22 mouse cellular contexts compared by ENCODE assay signal in genomic region chr2:92809681-92810323, GRCm38 (mm10).
DNase-seq lines count a peak whose midpoint lies in the region; ATAC-seq and TF ChIP-seq lines count a peak whose summit lies in the region.
"Had no signal": no experiment of that assay in that cellular context is flagged by ENCODE, and none has a peak within 500 bp of the region (broad histone marks: within the 10 kb centered on the region; RNA-seq: fewer than 3 reads in every experiment).

No protein-coding gene starts in this region.

- in situ Hi-C loops in CH12.LX (cut with MboI; ENCODE audit: low pct_ligation_motif_present, low pct_unique_long_range_greater_than_20kb, low sequenced_read_pairs): loop anchor here (5.0 to 10.0 kb wide), 3 partner anchors 38 to 315 kb away; no protein-coding TSS in a partner anchor

- DNase-seq in frontal cortex, postnatal 36 days (ENCODE audit: low spot score in 2 of 2): no peak
- no peak for DNase-seq in midbrain, embryonic 10.5 days (ENCODE audit: low spot score)
- no peak for DNase-seq in CH12.LX (ENCODE audit: extremely low read depth)
- no peak for DNase-seq in cerebellum, postnatal 10 days
- DNase-seq: adrenal gland, postnatal 25 days; cerebellum, adult 11 months; heart, postnatal 4 days; kidney, adult 8-10 months; kidney, postnatal 14 days; liver, embryonic 13.5 days; lung, adult 2 months; lung, postnatal 14 days; thymus, adult 2 months; thymus, postnatal 4 days had no signal

- H3K27ac ChIP-seq in midbrain, embryonic 10.5 days (replicated peaks): 0 out of 2 replicates have a peak overlapping the region, but pooled peaks have one; percentile 30
- H3K27ac ChIP-seq in midbrain, embryonic 13.5 days: no peak overlapping the region
- no peak overlapping the region for H3K27ac ChIP-seq in CH12.LX (ENCODE audit: insufficient read depth, low read depth)
- H3K27ac ChIP-seq in midbrain, embryonic 16.5 days (ENCODE audit: low read length): 0 out of 2 replicates have a peak overlapping the region, but pooled peaks have one; percentile 17
- no peak overlapping the region for H3K27ac ChIP-seq in neural tube, embryonic 15.5 days (replicated peaks)
- H3K27ac ChIP-seq: heart, embryonic 10.5 days; hindbrain, embryonic 15.5 days; intestine, embryonic 15.5 days; liver, embryonic 13.5 days; stomach, postnatal 0 days had no signal

- H3K79me2 ChIP-seq in CH12.LX (replicated peaks; ENCODE audit: control insufficient read depth, extremely low read depth, insufficient read depth, poor library complexity, severe bottlenecking): no peaks in the 10 kb centered on the region

- H3K4me3 ChIP-seq in midbrain, embryonic 10.5 days: no peak overlapping the region
- no peak overlapping the region for H3K4me3 ChIP-seq in midbrain, embryonic 13.5 days (replicated peaks)
- H3K4me3 ChIP-seq in CH12.LX (replicated peaks in 1 of 3; ENCODE audit: low read depth in 2 of 3, low read length in 2 of 3, poor library complexity in 1 of 3): no peak overlapping the region
- H3K4me3 ChIP-seq in midbrain, embryonic 16.5 days (ENCODE audit: low read depth, low read length): no peak overlapping the region
- no peak overlapping the region for H3K4me3 ChIP-seq in neural tube, embryonic 15.5 days (replicated peaks)
- H3K4me3 ChIP-seq: heart, embryonic 10.5 days; hindbrain, embryonic 15.5 days; intestine, embryonic 15.5 days; liver, embryonic 13.5 days had no signal

- TF ChIP-seq CTCF in CH12.LX (conservative IDR thresholded peaks at IDR 0.05 in 1 of 2, IDR thresholded peaks at IDR 0.05 in 1 of 2; ENCODE audit: low read depth in 2 of 2, low read length in 2 of 2): no peak

- WGBS in midbrain, embryonic 10.5 days: 82% methylated on average over 4 of the region's 4 CpGs
- WGBS in midbrain, embryonic 13.5 days: 80% methylated on average over 4 of the region's 4 CpGs
- WGBS in midbrain, embryonic 16.5 days: 85% methylated on average over 4 of the region's 4 CpGs
- 76% methylated on average over 4 of the region's 4 CpGs for WGBS in neural tube, embryonic 15.5 days

- dilution Hi-C loops in CH12.LX (cut with MboI; ENCODE audit: extremely low pct_ligation_motif_present, extremely low pct_unique_long_range_greater_than_20kb, low sequenced_read_pairs): no loop called here

- ATAC-seq in frontal cortex, adult (ENCODE audit: low TSS enrichment): peak; percentile 22; the same call in 1 of the 2 replicates
- no peak for ATAC-seq in midbrain, embryonic 13.5 days
- no peak for ATAC-seq in midbrain, embryonic 16.5 days
- ATAC-seq in neural tube, embryonic 15.5 days (ENCODE audit: low FRiP score): no peak
- ATAC-seq: intestine, embryonic 15.5 days had no signal

- no peak overlapping the region for H3K4me2 ChIP-seq in midbrain, embryonic 13.5 days (replicated peaks)
- no peak overlapping the region for H3K4me2 ChIP-seq in CH12.LX (ENCODE audit: insufficient read depth, low read depth, poor library complexity, severe bottlenecking)
- no peak overlapping the region for H3K4me2 ChIP-seq in midbrain, embryonic 16.5 days (ENCODE audit: low read length)
- no peak overlapping the region for H3K4me2 ChIP-seq in neural tube, embryonic 15.5 days
- H3K4me2 ChIP-seq: hindbrain, embryonic 15.5 days; intestine, embryonic 15.5 days; liver, embryonic 13.5 days had no signal

- H3K27me3 ChIP-seq in midbrain, embryonic 10.5 days (ENCODE audit: low read depth, poor library complexity, severe bottlenecking): peaks cover 16% of the 10 kb centered on the region
- H3K27me3 ChIP-seq in midbrain, embryonic 13.5 days: 0 out of 2 replicates have a peak, but pooled peaks cover 4% of the 10 kb centered on the region
- peaks cover 14% of the 10 kb centered on the region for H3K27me3 ChIP-seq in CH12.LX (replicated peaks)
- H3K27me3 ChIP-seq in midbrain, embryonic 16.5 days (ENCODE audit: control insufficient read depth, insufficient read depth, low read depth, low read length): no peaks in the 10 kb centered on the region
- H3K27me3 ChIP-seq in neural tube, embryonic 15.5 days (replicated peaks): no peaks in the 10 kb centered on the region

- no peak for TF ChIP-seq POLR2A in CH12.LX (IDR thresholded peaks at IDR 0.05; ENCODE audit: low read depth, low read length)

- no peak overlapping the region for H3K9ac ChIP-seq in midbrain, embryonic 13.5 days (replicated peaks)
- H3K9ac ChIP-seq in CH12.LX (ENCODE audit: insufficient read depth, low read depth): no peak overlapping the region
- no peak overlapping the region for H3K9ac ChIP-seq in midbrain, embryonic 16.5 days (ENCODE audit: low read depth, low read length)
- H3K9ac ChIP-seq in neural tube, embryonic 15.5 days (replicated peaks): no peak overlapping the region
- H3K9ac ChIP-seq: hindbrain, embryonic 15.5 days; intestine, embryonic 15.5 days; liver, embryonic 13.5 days had no signal

- no peak for TF ChIP-seq RAD21 in CH12.LX (IDR thresholded peaks at IDR 0.05; ENCODE audit: low read depth, low read length)

- no peaks in the 10 kb centered on the region for H3K36me3 ChIP-seq in midbrain, embryonic 10.5 days
- no peaks in the 10 kb centered on the region for H3K36me3 ChIP-seq in midbrain, embryonic 13.5 days
- no peaks in the 10 kb centered on the region for H3K36me3 ChIP-seq in CH12.LX (replicated peaks in 1 of 2; ENCODE audit: control insufficient read depth in 1 of 2, insufficient read depth in 1 of 2, low read length in 1 of 2)
- no peaks in the 10 kb centered on the region for H3K36me3 ChIP-seq in midbrain, embryonic 16.5 days (ENCODE audit: control insufficient read depth, insufficient read depth, low read length)
- no peaks in the 10 kb centered on the region for H3K36me3 ChIP-seq in neural tube, embryonic 15.5 days
- H3K36me3 ChIP-seq: heart, embryonic 10.5 days; hindbrain, embryonic 15.5 days; intestine, embryonic 15.5 days; liver, embryonic 13.5 days had no signal

- no peaks in the 10 kb centered on the region for H3K9me3 ChIP-seq in midbrain, embryonic 10.5 days (replicated peaks)
- H3K9me3 ChIP-seq in midbrain, embryonic 13.5 days: no peaks in the 10 kb centered on the region
- no peaks in the 10 kb centered on the region for H3K9me3 ChIP-seq in CH12.LX (replicated peaks; ENCODE audit: low read length)
- H3K9me3 ChIP-seq in midbrain, embryonic 16.5 days (replicated peaks; ENCODE audit: control insufficient read depth, low read length, poor library complexity, severe bottlenecking): no peaks in the 10 kb centered on the region
- H3K9me3 ChIP-seq in neural tube, embryonic 15.5 days (replicated peaks): no peaks in the 10 kb centered on the region
- H3K9me3 ChIP-seq: heart, embryonic 10.5 days; hindbrain, embryonic 15.5 days; intestine, embryonic 15.5 days; liver, embryonic 13.5 days had no signal

- TF ChIP-seq EP300 in CH12.LX (IDR thresholded peaks at IDR 0.05; ENCODE audit: low read length): no peak

- peaks cover 68% of the 10 kb centered on the region for H3K4me1 ChIP-seq in midbrain, embryonic 10.5 days
- peaks cover 62% of the 10 kb centered on the region for H3K4me1 ChIP-seq in midbrain, embryonic 13.5 days (replicated peaks)
- H3K4me1 ChIP-seq in CH12.LX (ENCODE audit: control insufficient read depth in 1 of 2, insufficient read depth in 2 of 2): peaks cover 15 to 58% of the 10 kb centered on the region in 2 experiments
- peaks cover 64% of the 10 kb centered on the region for H3K4me1 ChIP-seq in midbrain, embryonic 16.5 days (ENCODE audit: control insufficient read depth, insufficient read depth, low read length)
- peaks cover 36% of the 10 kb centered on the region for H3K4me1 ChIP-seq in neural tube, embryonic 15.5 days
- H3K4me1 ChIP-seq: liver, embryonic 13.5 days had no signal

TF ChIP-seq in CH12.LX, 34 proteins besides CTCF, POLR2A, EP300 and RAD21:
- TF ChIP-seq MAFK (IDR thresholded peaks at IDR 0.05; ENCODE audit: insufficient replicate concordance, low read length) (peak; percentile 72), CHD2 (IDR thresholded peaks at IDR 0.05; ENCODE audit: low read length) (no peak), ELF1 (IDR thresholded peaks at IDR 0.05; ENCODE audit: low read depth, low read length) (no peak), MAX (IDR thresholded peaks at IDR 0.05; ENCODE audit: low read length) (no peak), ZNF384 (IDR thresholded peaks at IDR 0.05; ENCODE audit: low read depth, low read length) (no peak), JUND (conservative IDR thresholded peaks at IDR 0.05; ENCODE audit: low read depth, low read length) (no peak), HCFC1 (IDR thresholded peaks at IDR 0.05; ENCODE audit: low read depth, low read length) (no peak)

Comparison
In these comparisons a context has a peak if more than half of its experiments do, and no peak if none do; other contexts are left out.
1. H3K27ac ChIP-seq: peak in midbrain, embryonic 10.5 days (single experiment) and midbrain, embryonic 16.5 days (single experiment); none in midbrain, embryonic 13.5 days (single experiment), CH12.LX (single experiment) and neural tube, embryonic 15.5 days (single experiment).